Mouse (Mus musculus) embryonic facial prominence, embryonic 13.5 days (tissue): ENCODE measurements around the gene Olfr1243. TPM values are rescaled to one million over a fixed set of nuclear protein-coding genes. Genes with fewer than 3 reads are reported as not detected.
"Not testable (repeated sequence)": the region's sequence is repeated elsewhere in the genome, so short reads cannot be mapped to it uniquely, and the experiment has no call there.

Source experiments
- ATAC-seq: fragments of 200-750 bp; cut with Nextera tagmentation; 2 replicates; pipeline ENCODE4 v1.8.0; 2017; ENCODE audit warnings: low read depth; ENCODE audit not compliant: insufficient number of reproducible peaks, insufficient read depth, low FRiP score, low TSS enrichment
- H3K27ac ChIP-seq: fragments of 300-500 bp; sonication (generic); 2 replicates; pipeline ENCODE4 v1.5.1; 2015; ENCODE audit warnings: moderate library complexity, mild to moderate bottlenecking, inconsistent platforms
- H3K27me3 ChIP-seq: fragments of 300-500 bp; sonication (generic); 2 replicates; pipeline ENCODE4 v1.6.1; 2015; ENCODE audit warnings: mild to moderate bottlenecking, inconsistent platforms
- H3K36me3 ChIP-seq: fragments of 300-500 bp; sonication (generic); 2 replicates; pipeline ENCODE4 v1.6.1; 2015; ENCODE audit warnings: mild to moderate bottlenecking, inconsistent platforms
- H3K4me1 ChIP-seq: fragments of 300-500 bp; sonication (generic); 2 replicates; pipeline ENCODE4 v1.6.1; 2015; ENCODE audit warnings: inconsistent platforms
- H3K4me2 ChIP-seq: fragments of 300-500 bp; sonication (generic); 2 replicates; pipeline ENCODE4 v1.6.1; 2015; ENCODE audit warnings: moderate library complexity, mild to moderate bottlenecking, inconsistent platforms
- H3K4me3 ChIP-seq: fragments of 300-500 bp; sonication (generic); 2 replicates; pipeline ENCODE4 v1.5.1; 2015; ENCODE audit warnings: mild to moderate bottlenecking, inconsistent platforms
- H3K9ac ChIP-seq: fragments of 300-500 bp; sonication (generic); 2 replicates; pipeline ENCODE4 v1.6.1; 2015; ENCODE audit warnings: mild to moderate bottlenecking, inconsistent platforms
- H3K9me3 ChIP-seq: fragments of 300-500 bp; sonication (generic); 2 replicates; pipeline ENCODE4 v1.6.1; 2016; ENCODE audit warnings: inconsistent platforms
- WGBS: fragments of 180-500 bp; shearing (Covaris S2); methylation state at CpG from one replicate; pipeline ENCODE4 v1.1.7; 2015; ENCODE audit warnings: mixed read lengths; 5-methylcytosine and 5-hydroxymethylcytosine counted together
- polyA plus RNA-seq: library from polyadenylated mRNA; unstranded; fragments of >200 nt; fragmentation: Nextera tagmentation; extraction: Ambion mirVana; gene quantifications from 2 replicates; pipeline ENCODE4 v1.2.1, GENCODE M21; 2015

Gene Olfr1243
- not detected in 2 replicates for polyA plus RNA-seq

DNA sequence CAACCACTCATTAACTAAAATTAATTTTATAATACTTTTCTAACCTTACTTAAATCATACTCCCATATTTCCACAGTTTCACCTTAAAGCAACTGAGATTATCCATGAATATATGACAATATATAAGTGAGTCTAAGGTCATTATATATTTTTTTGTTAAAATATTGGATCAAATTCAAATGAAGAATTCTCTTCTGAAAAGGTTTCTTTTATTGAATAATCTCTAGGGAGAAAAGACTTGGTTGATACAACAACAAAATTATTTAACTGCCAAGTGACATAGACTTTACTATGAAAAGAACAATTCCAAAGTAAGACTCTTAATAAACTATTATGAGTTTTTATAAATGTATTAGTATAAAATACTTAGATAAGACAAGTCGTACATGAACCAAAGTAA lies at the start of gene Olfr1243:
Olfr1243 (minus strand) TSS at position 101 of the 400 bp plus-strand sequence.
- Histone ChIP-seq H3K27me3 (no peaks in the 10 kb centered on the region), H3K36me3 (no peaks in the 10 kb centered on the region), H3K4me2 (no peak within 1 kb of the TSS), H3K4me1 (no peaks in the 10 kb centered on the region), H3K4me3 (no peak within 1 kb of the TSS), H3K27ac (no peak within 1 kb of the TSS), H3K9me3 (no peaks in the 10 kb centered on the region), H3K9ac (no peak within 1 kb of the TSS)
- no peak for ATAC-seq
- 78% methylated on average over 1 of the region's 1 CpGs for WGBS

DNA sequence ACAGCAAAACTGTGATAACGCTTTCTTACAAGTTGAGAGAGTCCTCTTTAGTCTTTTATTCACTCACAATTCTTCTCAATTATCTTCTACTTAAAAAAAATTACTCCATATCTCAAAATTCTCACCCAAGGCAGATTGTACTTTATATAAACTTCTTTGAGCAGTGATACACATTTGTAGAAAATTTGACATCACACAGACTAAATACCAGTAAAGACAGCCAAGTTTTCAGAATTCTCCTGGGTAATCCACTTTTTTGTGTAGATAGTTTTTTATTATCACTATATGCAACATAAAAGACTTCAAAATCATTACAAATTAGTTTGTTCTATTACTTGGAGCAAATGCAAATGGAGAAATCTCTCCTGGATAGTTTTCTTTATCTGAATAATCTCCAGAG lies 47.1 kb upstream of the Olfr1243 start, which contains the start of gene Olfr1245:
Olfr1245 (minus strand) TSS at position 101 of the 400 bp plus-strand sequence.
- H3K4me3 ChIP-seq = no peak within 1 kb of the TSS
- H3K27me3 ChIP-seq = no peaks in the 10 kb centered on the region
- H3K36me3 ChIP-seq = no peaks in the 10 kb centered on the region
- no peak within 1 kb of the TSS for H3K4me2 ChIP-seq
- H3K4me1 ChIP-seq = no peaks in the 10 kb centered on the region
- no peaks in the 10 kb centered on the region for H3K9me3 ChIP-seq
- H3K27ac ChIP-seq = no peak within 1 kb of the TSS
- no peak within 1 kb of the TSS for H3K9ac ChIP-seq
- no peak for ATAC-seq
- 83% methylated on average over 1 of the region's 1 CpGs for WGBS

DNA sequence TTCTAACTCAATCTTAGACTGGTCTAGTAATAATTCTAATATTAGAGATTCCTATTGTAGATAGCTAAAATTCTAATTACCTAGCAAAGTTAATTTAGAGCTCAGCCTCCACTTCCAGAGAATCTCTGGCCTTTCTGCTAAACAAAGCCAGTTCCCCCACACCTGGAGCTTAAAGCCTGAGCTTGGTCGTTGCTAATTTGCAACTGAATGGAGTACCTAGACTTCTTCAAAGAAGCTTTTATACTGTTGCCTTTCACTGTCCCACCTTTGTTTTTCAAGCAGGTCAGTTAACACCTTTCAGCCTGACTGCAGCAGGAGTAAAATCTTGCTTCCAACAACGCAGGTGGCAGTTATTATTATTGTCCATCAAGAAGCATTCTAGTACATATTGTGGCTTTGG lies 31.4 kb upstream of the Olfr1243 start:
- not testable (repeated sequence) for H3K9ac ChIP-seq, H3K4me3 ChIP-seq, H3K27ac ChIP-seq, H3K4me2 ChIP-seq, H3K4me1 ChIP-seq, H3K36me3 ChIP-seq, H3K9me3 ChIP-seq, ATAC-seq, H3K27me3 ChIP-seq
- WGBS = 57% methylated on average over 2 of the region's 2 CpGs

DNA sequence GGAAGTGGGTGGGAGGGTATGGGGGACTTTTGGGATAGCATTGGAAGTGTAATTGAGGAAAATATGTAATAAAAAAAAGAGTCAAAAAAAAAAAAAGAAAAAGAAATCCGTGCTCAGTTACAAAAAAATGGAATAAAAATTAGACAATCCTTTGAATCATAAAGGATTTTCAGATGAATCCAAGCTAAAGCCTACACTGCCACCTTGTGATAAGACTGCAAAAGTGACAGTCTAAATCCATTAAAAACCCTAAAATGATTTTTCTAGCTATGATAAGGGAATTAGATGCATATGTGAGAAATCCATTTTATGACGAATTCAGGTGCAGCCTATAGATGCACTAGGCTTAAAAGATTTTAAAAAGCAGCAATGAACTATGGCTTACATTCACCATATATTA lies 13.2 kb upstream of the Olfr1243 start:
- Histone ChIP-seq H3K27ac (no peak overlapping the region), H3K27me3 (no peaks in the 10 kb centered on the region), H3K9me3 (no peaks in the 10 kb centered on the region), H3K4me1 (no peaks in the 10 kb centered on the region), H3K4me2 (no peak overlapping the region), H3K36me3 (no peaks in the 10 kb centered on the region), H3K9ac (no peak overlapping the region), H3K4me3 (no peak overlapping the region)
- ATAC-seq = no peak
- 41% methylated on average over 2 of the region's 2 CpGs for WGBS

DNA sequence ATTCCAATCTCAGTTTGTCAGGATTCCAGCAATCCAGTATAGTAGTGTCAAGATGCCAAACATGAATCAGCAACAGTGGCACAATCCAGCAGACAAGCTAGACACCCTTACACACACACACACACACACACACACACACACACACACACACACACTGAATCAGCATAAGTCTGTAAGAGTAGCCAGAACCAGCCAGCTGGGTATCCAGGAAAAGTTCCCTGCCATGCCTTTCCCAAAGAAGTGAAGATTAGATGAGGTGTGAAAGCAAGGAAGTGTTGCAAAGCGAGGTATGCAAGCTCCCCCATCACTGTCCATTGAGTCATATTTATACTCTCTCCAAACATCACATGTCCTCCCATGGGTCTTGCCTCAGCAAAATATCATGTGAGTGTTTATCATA lies 8.6 kb upstream of the Olfr1243 start:
- no peaks in the 10 kb centered on the region for H3K27me3 ChIP-seq
- no peak for ATAC-seq
- no peaks in the 10 kb centered on the region for H3K9me3 ChIP-seq
- no peak overlapping the region for H3K4me2 ChIP-seq
- no peaks in the 10 kb centered on the region for H3K4me1 ChIP-seq
- no peak overlapping the region for H3K9ac ChIP-seq
- 69% methylated on average over 1 of the region's 1 CpGs for WGBS
- no peak overlapping the region for H3K27ac ChIP-seq
- H3K36me3 ChIP-seq = no peaks in the 10 kb centered on the region
- H3K4me3 ChIP-seq = no peak overlapping the region

DNA sequence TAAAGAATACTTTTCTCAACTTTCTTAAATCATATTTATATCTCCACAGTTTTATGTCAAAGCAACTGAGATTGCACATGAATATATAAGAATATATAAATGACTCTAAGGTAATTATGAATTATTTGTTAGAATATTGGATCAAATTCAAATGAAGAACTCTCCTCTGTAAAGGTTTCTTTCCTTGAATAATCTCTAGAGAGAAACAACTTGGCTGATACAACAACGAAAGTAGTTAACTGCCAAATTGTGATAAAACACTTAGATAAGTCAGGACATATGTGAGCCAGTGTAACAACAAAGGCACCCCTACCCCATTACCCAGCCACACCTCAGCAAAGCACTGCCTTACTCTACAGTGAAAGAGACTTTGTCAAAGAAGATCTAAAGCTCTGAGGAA lies 33.1 kb downstream of the Olfr1243 start, which contains the start of gene Olfr1242:
Olfr1242 (minus strand) TSS at position 101 of the 400 bp plus-strand sequence.
- Histone ChIP-seq H3K4me3 (no peak within 1 kb of the TSS), H3K27me3 (no peaks in the 10 kb centered on the region), H3K9ac (no peak within 1 kb of the TSS), H3K9me3 (no peaks in the 10 kb centered on the region), H3K27ac (no peak within 1 kb of the TSS), H3K4me1 (no peaks in the 10 kb centered on the region), H3K4me2 (no peak within 1 kb of the TSS), H3K36me3 (no peaks in the 10 kb centered on the region)
- no peak for ATAC-seq
- WGBS = 77% methylated on average over 1 of the region's 1 CpGs

DNA sequence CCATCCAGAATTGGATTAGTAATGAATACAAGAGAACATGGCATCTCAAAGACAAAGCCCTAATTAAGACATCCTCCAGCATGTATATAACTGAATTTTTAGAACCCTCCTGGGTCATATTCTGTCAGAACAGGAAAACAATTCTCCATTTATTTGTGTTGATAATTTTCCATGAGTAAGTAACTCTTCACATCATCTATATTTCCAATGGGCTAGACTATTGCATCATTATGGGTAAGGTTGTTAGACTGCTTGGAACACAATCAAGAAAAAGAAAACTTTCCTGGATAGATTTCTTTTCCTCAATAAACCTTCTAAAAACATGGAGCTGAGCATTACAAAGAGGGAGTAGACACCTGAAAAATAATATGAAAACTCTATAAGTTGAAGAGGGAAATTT lies 44.3 kb downstream of the Olfr1243 start, which contains the start of gene Olfr1241:
Olfr1241 (minus strand) TSS at position 101 of the 400 bp plus-strand sequence.
- Histone ChIP-seq H3K4me1 (no peaks in the 10 kb centered on the region), H3K4me2 (no peak within 1 kb of the TSS)
- no peak for ATAC-seq

More for the DNA sequence above, 44.3 kb downstream of the Olfr1243 start, which contains the start of gene Olfr1241:
- Histone ChIP-seq H3K9me3 (no peaks in the 10 kb centered on the region), H3K4me3 (no peak within 1 kb of the TSS), H3K9ac (no peak within 1 kb of the TSS), H3K36me3 (no peaks in the 10 kb centered on the region), H3K27me3 (no peaks in the 10 kb centered on the region), H3K27ac (no peak within 1 kb of the TSS)

Other genes with a start within 250 kb of the Olfr1243 start
- not detected in 2 replicates for gene Olfr1229, start 243.5 kb downstream of the Olfr1243 start, polyA plus RNA-seq
- gene Olfr1230, start 234.2 kb downstream of the Olfr1243 start, polyA plus RNA-seq = not detected in 2 replicates
- gene Olfr1231, start 224.4 kb downstream of the Olfr1243 start, polyA plus RNA-seq = not detected in 2 replicates
- not detected in 2 replicates for gene Olfr1232, start 201.8 kb downstream of the Olfr1243 start, polyA plus RNA-seq
- not detected in 2 replicates for gene Olfr1233, start 189.1 kb downstream of the Olfr1243 start, polyA plus RNA-seq
- not detected in 2 replicates for gene Olfr1234, start 166.6 kb downstream of the Olfr1243 start, polyA plus RNA-seq
- gene Olfr1238, start 121.8 kb downstream of the Olfr1243 start, polyA plus RNA-seq = not detected in 2 replicates
- gene Olfr1239, start 111.1 kb downstream of the Olfr1243 start, polyA plus RNA-seq = not detected in 2 replicates
- gene Olfr1240, start 88.5 kb downstream of the Olfr1243 start, polyA plus RNA-seq = not detected in 2 replicates
- not detected in 2 replicates for gene Olfr1241, start 44.4 kb downstream of the Olfr1243 start, polyA plus RNA-seq
- not detected in 2 replicates for gene Olfr1242, start 33.2 kb downstream of the Olfr1243 start, polyA plus RNA-seq
- not detected in 2 replicates for gene Olfr1245, start 47.0 kb upstream of the Olfr1243 start, polyA plus RNA-seq
- gene Olfr1246, start 61.7 kb upstream of the Olfr1243 start, polyA plus RNA-seq = not detected in 2 replicates
- not detected in 2 replicates for gene Olfr1247, start 82.6 kb upstream of the Olfr1243 start, polyA plus RNA-seq
- not detected in 2 replicates for gene Olfr1248, start 86.8 kb upstream of the Olfr1243 start, polyA plus RNA-seq
- gene Olfr1249, start 103.5 kb upstream of the Olfr1243 start, polyA plus RNA-seq = not detected in 2 replicates
- gene Olfr1250, start 130.0 kb upstream of the Olfr1243 start, polyA plus RNA-seq = not detected in 2 replicates
- not detected in 2 replicates for gene Olfr1251, start 140.4 kb upstream of the Olfr1243 start, polyA plus RNA-seq
- gene Olfr1252, start 193.5 kb upstream of the Olfr1243 start, polyA plus RNA-seq = not detected in 2 replicates
- gene Olfr1253, start 225.6 kb upstream of the Olfr1243 start, polyA plus RNA-seq = not detected in 2 replicates